Mouse (Mus musculus): ENCODE results near the gene BC107364.
"Not testable (repeated sequence)": the region's sequence is repeated elsewhere in the genome, so short reads cannot be mapped to it uniquely, and the experiment has no call there.

The BC107364 gene

GRCm38 (mm10) chr3:96452262-96452661 lies at the start of gene BC107364:
BC107364 (minus strand) TSS chr3:96452306.
- not testable (repeated sequence) for DNase-seq (ENCODE audit: low read depth, low spot score)

DNA sequence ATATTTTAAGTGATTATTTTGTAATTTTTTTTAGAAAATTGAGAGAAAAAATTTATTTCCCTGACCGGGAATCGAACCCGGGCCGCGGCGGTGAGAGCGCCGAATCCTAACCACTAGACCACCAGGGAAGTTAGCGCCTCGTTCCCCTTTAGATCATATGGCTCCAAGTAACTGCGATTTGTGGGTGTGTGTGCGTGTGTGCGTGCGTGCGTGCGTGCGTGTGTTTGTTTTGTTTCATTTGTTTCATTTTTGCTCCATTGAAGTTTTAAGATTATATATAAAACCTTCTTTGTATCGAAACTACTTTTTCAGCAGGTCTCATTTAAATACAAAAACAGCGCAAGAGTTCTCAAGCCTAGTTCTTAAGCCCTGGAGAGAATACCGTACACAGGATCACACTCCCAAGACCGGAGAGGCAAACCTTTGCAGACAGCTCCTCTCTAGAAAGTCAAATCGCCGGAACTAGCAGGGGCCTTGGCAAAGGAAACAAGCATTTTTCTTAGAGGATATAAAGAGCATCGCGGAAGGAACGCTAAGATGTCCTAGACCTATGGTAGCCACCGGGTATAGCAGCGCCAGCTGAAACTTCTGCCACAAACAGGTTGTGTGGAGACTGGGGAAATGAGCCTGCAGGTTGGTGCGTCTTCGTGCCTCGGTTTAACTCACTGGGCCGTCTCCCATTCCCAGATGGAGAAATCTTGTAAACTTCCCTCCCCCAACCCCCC lies 49.4 kb upstream of the BC107364 start:
- peak; percentile 88 for DNase-seq (ENCODE audit: low read depth, low spot score)

- DNase-seq (ENCODE audit: low read depth, low spot score) = peak; percentile 86
Observed at GRCm38 (mm10) chr3:96500691-96501265, 48.7 kb upstream of the BC107364 start.

DNA sequence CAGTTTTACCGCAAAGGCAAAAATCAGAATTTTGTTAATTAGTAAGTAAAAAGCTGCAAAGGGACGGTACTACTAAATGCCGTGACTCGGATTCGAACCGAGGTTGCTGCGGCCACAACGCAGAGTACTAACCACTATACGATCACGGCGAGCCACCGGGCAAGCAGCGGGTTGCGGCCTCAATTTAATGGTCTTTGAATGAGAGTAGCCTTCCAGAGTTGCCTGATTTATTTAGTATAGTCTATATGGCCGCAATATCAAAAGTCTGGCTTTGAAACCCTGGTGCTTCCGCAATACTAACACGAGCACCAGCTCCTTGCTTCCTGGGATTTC lies 48.1 kb upstream of the BC107364 start:
- peak; percentile 94 for DNase-seq (ENCODE audit: low read depth, low spot score)

GRCm38 (mm10) chr3:96499481-96500288 lies 47.6 kb upstream of the BC107364 start:
- DNase-seq (ENCODE audit: low read depth, low spot score) = peak; percentile 83

DNA sequence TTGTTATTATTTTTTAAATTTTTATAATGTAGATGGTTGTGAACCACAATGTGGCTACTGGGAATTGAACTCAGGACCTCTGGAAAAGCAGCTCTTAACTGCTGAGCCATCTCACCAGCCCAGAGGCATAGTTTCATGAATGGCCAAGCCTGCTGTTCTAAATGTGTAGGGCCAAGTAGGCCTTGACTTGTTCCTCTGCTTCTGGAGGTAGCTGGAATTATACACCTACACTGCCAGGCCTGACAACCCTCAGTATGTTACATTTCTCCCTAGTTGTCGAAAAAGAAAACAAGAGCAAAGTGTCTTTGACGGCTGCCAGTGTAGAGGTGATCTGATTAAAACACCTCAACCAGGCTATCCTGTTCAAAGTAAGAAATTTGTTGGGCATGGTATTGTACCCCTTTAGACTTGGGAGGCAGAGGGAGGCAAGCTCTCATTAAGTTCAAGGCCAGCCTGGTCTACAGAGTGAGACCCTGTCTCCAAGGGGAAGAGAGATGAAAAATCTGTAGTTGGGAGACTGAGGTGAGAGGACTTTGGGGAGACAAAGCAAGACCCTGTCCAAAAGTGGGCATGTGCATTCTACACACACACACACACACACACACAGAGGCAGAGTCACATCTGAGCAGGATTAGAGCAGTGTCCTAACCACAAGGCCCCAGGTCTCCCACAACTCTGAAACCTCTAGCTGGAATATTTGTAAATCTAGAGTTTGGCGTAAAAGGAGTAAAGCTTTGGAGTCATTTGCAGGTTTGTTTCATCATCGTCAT lies 46.6 kb upstream of the BC107364 start:
- DNase-seq (ENCODE audit: low read depth, low spot score) = no peak

DNA sequence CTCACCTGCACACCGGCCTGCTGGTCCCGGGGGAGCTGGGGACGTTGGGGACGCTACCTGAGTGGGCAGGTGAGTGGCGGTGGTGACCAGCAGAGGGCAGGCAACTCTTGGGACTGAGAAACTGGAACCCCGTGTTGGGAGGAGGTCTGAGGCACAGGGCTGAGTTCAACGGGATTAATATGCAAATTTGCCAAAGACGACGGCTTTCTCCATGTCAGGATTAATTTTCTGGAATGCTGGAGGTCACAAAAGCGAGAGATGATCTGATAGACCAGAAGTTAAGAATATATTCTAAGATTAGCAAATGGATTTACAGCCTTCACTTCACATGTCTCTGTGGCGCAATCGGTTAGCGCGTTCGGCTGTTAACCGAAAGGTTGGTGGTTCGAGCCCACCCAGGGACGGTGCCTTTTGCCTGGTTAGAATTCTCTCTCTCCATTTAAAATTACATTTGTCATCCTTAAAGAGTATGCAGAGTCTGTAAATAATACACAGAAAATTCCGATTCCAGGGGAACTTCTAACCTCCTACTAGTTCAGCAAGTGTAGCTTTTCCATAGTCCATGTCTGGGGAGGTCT lies 45.4 kb upstream of the BC107364 start:
- DNase-seq (ENCODE audit: low read depth, low spot score) = peak; percentile 64

DNA sequence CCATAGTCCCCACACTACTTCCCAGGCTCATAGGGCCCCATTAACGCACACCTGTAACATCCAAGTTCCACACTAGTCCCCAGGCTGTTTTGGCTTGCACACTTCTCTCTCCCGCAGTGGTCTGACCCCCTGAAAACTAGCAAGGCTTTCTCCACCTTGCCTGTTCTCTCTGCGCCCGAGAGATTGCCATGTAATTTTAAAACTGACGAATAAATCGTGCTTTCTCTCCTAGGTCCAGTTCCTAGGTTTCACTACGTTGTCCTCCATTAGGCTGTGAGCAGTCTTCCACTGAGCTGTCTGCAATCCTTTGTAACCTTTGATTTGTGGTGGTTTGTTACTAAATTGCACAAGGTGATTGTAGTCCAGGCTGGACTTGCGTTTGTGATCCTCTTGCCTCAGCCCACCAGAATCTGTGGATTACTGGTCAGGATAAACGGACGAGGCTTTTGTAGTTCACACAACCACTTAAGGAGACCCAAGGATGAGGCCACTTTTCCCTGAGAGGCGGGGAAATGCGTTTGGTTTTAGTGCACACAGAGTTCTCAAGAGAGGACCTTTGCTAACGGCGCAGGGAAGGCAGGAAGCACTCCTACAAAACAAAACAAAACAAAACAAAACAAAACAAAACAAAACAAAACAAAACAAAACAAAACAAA lies 44.6 kb upstream of the BC107364 start:
- DNase-seq (ENCODE audit: low read depth, low spot score) = not testable (repeated sequence)

DNA sequence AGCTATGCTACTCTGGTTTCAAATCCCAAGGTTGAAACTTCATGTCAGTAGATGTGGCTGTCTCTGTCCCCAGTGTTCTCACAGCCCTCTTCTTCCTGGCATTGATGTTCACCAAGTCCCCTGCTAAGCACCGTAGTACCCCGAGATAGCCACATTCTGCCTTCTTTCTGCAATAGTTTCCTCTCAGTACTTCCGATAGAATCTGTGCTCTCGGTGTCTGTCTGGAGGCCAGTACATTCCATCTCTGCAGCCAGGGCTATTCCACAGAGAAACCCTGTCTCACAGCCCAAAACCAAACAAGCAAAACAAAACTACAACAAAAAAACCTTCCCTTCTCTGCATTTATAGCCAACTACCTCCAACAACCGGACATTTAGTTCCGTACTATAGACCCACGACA lies 44.1 kb upstream of the BC107364 start:
- DNase-seq (ENCODE audit: low read depth, low spot score) = no peak

DNA sequence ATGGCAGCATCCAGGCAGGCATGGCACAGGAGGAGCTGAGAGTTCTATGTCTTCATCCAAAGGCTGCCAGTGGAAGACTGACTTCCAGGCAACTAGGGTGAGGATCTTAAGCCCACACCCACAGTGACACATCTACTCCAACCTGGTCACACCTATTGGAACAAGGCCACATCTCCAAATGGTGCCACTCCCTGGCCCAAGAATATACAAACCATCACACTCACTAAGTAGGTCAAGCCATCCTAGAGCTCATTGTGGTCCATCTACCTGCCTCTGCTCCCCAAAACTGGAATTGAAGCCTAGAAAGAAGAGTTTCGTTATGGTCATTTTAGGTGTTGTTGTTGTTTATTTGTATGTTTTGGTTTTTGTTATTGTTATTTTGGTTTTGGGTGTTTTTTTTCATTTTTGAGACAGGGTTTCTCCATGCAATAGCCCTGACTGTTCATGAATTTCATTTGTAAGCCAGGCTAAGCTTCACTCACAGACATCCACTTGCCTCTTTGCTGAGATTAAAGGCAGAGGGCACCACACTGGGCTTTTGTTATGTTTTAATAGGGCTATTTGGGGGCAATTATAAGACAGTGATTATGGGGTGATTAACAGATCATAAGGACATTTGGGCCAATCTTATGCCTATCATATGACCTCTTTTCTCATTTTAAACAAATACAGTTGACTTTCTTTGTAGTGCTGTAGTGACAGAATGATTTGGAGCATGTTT lies 43.5 kb upstream of the BC107364 start:
- no peak for DNase-seq (ENCODE audit: low read depth, low spot score)

- no peak for DNase-seq (ENCODE audit: low read depth, low spot score)
Observed at GRCm38 (mm10) chr3:96494912-96495311, 42.8 kb upstream of the BC107364 start.

- not testable (repeated sequence) for DNase-seq (ENCODE audit: low read depth, low spot score)
Observed at GRCm38 (mm10) chr3:96494456-96494855, 42.4 kb upstream of the BC107364 start.

GRCm38 (mm10) chr3:96489636-96490035 lies 37.5 kb upstream of the BC107364 start:
- DNase-seq (ENCODE audit: low read depth, low spot score) = not testable (repeated sequence)

- DNase-seq (ENCODE audit: low read depth, low spot score) = not testable (repeated sequence)
Observed at GRCm38 (mm10) chr3:96488907-96489629, 37.0 kb upstream of the BC107364 start.

DNA sequence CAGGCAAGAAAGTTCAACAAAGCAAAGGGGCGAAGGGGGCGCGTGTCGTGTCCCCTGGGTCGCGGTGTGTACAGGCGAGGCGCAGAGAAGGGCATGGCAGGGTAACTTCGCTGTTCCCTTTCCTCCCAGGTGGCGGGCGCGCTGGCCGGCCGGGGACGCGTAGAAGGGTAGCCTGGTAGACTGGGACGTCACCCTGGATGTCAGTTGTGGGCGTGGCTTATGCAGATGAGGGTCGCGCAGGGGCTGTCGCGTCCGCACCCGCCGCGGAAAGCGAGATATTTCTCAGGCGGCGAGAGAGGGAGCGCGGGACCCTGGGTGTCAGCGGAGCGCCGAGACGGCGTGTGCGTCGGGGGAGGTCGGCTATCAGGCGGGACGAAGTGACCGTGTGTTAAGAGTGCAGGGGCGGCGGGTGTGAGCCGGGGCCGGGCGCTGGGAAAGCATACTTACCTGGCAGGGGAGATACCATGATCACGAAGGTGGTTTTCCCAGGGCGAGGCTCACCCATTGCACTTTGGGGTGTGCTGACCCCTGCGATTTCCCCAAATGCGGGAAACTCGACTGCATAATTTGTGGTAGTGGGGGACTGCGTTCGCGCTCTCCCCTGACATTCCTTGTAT lies 36.3 kb upstream of the BC107364 start:
- DNase-seq (ENCODE audit: low read depth, low spot score) = not testable (repeated sequence)

DNA sequence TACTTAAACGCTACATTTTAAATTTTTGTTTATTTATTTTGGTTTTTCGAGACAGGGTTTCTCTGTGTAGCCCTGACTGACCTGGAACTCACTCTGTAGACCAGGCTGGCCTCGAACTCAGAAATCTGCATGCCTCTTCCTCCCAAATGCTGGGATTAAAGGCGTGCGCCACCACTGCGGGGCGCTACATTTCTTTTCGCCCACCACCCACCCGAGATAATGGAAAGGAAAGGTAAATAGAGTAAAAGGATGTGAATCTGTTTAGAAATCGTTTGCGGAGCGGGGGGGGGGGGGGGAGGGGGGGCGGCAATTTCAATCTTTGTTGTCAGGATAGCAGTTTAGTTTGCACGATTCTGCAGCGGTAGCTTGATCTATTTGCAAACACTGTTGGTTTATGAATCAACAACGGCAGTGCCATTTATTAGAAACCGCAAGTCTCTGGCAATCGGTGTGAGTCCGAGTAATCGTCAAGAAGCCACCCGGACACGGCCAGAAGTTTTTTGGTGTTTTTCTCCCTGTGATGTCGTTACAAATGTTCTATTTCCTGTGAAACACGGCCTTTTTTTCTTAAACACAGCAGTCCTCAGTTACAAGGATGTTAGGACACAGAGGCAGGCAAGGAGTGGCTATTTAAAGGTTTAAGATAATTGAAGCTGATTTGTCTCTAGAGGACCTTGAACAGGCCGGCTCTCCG lies 35.6 kb upstream of the BC107364 start:
- no peak for DNase-seq (ENCODE audit: low read depth, low spot score)

GRCm38 (mm10) chr3:96486828-96487559 lies 34.9 kb upstream of the BC107364 start:
- DNase-seq (ENCODE audit: low read depth, low spot score) = not testable (repeated sequence)
